Mouse (Mus musculus) embryo, embryonic 9.5 days (tissue): Measurements from ENCODE around the gene Kcnip4.

Experiments used
- DNase-seq: peaks from one replicate; pipeline ENCODE4 v3.0.0-alpha.2; 2017; ENCODE audit errors: extremely low spot score

Gene Kcnip4

DNA sequence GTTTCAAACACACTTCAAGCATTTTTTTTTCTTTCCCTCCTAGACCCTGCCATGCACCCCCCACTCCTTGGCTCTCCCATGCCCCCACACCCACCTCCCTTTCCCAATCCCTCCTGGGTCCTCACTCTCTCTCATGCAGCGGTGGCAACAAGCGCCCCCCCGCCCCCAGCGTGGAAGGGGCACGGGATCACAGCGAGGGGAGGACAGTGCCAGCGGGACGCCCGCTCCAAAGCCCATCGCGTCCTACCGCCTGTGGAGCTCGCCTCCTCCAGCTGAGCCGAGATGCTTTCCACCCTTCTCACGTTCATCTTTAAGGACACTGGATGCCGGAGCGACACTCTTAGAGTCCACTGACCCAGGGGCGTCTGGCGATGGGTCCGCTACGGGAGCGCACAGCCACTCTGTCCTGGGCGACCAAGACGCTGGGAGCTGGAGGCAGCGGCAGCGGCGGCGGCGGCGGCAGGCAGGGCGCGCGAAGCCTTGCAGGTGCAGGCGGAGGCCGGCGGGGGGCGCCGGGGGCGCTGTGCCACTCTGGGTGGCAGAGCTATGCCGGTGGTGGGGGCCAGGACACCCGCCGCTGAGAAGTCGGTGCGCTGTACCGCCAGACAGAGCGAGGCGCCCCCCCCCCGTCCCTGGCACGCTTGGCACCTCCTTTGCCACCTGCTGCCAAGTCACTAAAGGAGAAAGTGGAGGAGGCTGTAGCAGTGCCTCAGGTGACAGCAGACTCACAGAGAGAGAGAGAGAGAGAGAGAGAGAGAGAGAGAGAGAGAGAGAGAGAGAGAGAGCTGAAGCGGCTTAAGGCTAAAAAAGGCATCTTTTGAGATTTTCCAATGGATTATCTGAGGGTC lies at the start of gene Kcnip4:
TSS of gene Kcnip4 (minus strand) at position 514 of the 848 bp plus-strand sequence.
- DNase-seq, result peak; percentile 58

GRCm38 (mm10) chr5:49571876-49572275 lies 47.2 kb upstream of the Kcnip4 start:
- no peak for DNase-seq

DNA sequence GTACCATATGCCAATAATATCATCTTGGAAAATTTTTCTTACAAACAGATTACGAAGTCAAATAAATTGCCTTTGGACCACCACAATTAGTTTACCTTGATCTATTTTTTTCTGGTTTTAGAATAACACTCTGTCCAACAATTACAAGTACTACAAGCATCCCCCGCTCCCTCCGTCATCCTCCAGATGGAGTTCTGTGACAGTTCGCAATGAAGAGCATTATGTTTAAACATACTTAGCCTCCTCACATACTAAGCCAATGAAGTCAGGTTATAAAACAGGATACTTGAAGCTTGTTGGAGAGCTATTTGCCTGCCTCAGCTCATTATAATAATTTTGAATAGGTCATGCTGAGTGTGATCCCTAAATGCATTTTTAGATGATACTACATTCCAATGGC lies 39.0 kb upstream of the Kcnip4 start:
- DNase-seq, result no peak

DNA sequence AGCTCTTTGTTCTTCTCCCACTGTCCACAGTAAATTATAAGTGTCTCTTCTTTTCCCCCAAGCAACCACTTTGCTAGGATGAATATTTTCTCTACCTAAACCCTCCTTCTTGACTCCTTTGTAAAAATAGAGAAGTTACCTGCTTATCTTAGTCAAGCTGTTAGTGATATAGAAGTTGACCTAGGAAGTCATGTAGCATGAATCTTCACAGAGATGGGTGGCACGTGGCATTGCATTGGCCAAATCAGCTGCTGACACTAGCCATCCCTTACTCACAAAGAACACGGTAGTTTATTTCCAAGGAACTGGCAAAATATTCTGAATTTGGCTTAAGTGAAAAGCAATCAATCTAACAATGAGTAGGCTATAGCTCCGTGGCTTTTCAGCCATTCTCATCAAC lies 32.7 kb upstream of the Kcnip4 start:
- no peak for DNase-seq

DNA sequence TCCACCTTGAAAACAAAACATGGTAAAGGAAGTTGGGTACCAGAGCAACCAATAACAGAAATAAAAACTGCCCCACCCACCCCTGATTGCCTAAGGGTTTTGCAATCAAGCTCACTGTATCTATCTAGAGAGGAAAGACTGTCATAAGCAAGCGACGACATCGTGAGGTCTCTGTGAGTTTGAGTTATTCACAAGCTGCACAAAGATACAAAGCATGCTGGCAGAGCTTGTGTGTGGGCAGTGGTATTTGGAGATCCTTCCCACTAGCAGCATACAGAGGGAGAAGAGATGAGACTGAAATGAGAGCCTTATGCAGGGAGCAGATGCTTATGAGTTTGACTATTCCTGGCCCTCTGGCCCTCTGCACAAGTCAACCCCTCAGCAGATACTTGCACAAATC lies 23.2 kb upstream of the Kcnip4 start:
- no peak for DNase-seq

DNA sequence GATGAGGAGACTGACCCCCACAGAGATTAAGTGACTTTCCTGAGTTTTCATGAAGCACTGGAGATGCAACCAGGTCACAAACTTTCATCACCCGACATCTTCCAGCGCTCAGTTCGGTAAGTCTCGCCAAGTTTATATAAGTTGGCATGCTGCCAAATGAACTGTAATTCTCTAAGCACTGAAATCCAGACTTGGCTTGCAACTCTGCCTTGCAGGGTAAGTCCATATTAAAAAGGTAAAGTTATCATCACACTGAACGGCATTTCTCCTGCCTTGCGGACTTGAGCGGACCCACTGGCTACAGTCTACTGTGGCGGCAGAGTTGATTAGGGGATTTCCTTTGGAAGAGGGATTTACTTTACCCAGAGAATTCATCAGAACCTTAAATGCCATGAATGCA lies 4.7 kb upstream of the Kcnip4 start:
- DNase-seq, result no peak

- DNase-seq, result no peak
Measured at GRCm38 (mm10) chr5:49525242-49525612, 520 bp upstream of the Kcnip4 start.

- peak; percentile 11 for DNase-seq
Measured at GRCm38 (mm10) chr5:49523997-49524393, 712 bp downstream of the Kcnip4 start.

DNA sequence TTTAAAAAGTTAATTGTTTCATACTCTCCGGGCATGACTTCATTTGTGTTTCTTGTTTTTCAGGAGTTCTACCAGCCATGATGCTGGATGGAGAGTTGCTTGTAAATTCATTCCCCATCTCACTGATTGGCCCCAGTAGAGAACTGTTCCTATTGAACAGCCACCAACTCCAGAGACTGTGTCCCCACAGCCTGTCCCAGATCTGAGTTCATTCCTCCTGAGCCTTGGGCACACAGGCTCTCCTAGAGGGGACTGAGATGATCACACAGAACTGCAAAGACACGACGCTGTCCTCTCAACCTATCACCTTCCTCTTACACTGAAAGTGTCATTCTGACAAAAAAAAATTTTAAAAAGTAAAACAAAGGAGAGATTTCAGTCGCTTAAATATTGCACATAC lies 1.7 kb downstream of the Kcnip4 start:
- DNase-seq, result no peak

- no peak for DNase-seq
Measured at GRCm38 (mm10) chr5:49498743-49499142, 26.0 kb downstream of the Kcnip4 start.

DNA sequence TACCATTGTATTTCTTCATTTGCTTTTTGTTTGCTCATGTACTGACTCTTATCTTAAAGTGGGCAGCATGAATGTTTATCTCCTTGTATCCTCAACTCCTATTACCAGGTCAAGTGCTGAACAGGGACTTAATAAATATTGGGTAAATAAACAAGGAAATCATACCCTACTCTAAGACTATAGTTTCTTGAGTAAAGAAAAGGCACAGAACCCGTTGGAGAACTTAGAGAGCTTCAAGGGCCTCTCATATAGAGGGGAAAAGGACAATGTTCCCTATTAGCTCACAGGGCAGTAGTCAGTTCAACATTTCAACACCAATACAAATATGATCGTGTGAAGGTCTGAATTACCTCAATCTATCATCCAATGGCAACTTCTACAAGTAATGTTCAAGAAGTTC lies 37.4 kb downstream of the Kcnip4 start:
- no peak for DNase-seq

- no peak for DNase-seq
Measured at GRCm38 (mm10) chr5:49470738-49471137, 54.0 kb downstream of the Kcnip4 start.

DNA sequence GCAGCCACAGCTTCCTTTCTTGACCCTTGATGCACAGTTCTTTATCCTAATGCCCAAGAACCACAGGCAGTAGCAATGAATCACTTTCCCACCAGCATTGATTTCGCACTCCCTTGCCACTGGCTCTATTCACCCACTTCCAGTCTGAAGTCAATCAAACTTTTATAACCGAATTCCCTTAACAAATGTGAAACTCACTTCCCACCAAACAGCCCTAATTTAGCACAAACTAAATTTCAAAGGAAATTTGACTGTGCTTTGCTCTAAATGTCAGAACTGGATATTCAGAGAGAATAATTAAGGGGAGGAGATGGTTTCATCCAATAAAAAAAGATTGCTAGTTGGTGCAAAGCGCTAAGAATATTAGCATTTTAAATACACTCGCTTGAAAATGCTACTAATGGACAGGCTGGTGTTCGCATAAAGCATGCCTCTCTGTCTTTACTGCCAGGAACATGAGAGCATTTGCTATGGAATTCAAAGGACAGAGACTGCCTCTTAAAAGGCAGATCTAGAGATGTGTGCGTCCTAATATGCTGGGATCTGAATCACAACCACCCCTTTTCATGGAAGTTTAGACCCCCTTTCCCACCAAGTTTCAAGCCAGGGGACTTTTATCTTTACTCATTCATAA lies 63.9 kb downstream of the Kcnip4 start:
- DNase-seq, result no peak

DNA sequence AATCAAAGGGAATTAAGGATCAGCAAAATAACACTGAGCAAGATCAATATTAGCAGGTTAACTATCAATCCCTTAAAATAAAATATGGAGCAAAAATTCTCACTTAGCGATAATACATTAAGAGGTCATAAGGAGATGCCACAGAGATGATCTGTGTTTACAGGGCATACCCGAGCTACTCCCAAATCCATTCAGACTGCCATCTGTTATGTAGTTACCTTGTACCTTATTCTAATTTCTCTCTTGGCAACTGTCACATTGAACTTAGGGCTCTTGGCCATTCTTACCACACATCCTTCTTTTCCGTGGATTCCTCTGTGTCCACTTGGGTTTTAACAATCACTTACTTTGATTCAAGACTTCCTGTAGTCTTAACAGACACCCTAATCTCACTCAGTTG lies 71.6 kb downstream of the Kcnip4 start:
- no peak for DNase-seq

GRCm38 (mm10) chr5:49451295-49451694 lies 73.4 kb downstream of the Kcnip4 start:
- no peak for DNase-seq

- no peak for DNase-seq
Measured at GRCm38 (mm10) chr5:49450876-49451275, 73.8 kb downstream of the Kcnip4 start.

DNA sequence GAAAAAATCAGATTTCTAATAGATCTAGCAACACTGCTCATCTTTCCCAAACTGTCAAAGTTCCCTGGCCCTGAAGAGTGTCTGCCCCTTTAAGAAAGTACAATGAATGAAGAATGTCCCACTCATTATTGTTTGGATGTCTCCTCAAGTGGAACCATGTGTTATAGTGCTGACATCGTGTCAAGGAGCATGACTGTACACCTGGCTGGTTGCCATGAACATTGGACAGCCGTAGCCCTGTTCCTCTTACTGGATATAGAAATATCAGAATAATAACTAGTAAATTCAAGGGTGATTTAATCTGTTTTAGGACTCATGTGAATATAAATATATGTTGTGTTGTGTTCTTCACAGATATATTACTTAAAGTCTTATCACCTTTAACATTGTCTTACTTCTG lies 87.5 kb downstream of the Kcnip4 start:
- DNase-seq, result no peak

- DNase-seq, result no peak
Measured at GRCm38 (mm10) chr5:49427689-49428088, 97.0 kb downstream of the Kcnip4 start.

GRCm38 (mm10) chr5:49419707-49420106 lies 105.0 kb downstream of the Kcnip4 start:
- DNase-seq, result no peak

GRCm38 (mm10) chr5:49408351-49408750 lies 116.4 kb downstream of the Kcnip4 start:
- no peak for DNase-seq

DNA sequence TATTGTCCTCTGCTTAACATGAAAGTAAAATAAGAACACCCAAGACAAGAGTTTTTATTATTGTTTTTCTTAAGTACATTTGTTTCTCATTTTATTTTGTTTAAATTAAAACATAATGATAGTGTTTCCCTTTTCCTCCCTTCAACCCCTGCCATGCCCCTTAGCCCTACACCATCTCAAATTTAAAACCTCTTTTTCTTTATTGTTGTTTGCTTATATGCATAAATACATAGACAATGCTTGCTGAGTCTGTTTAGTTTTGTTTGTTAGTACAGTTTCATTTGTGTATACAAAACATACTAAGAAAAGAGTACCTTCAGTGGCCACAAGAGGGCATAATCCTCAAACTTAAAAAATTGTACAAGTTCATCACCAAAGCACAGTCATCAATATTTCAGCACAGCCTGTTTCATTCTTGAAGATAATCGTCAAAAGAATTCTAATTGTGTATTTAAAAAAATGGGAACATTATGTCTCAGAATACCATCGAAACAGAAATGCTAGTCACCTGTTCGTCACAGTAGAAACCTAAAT lies 154.1 kb downstream of the Kcnip4 start:
- peak; percentile 46 for DNase-seq

DNA sequence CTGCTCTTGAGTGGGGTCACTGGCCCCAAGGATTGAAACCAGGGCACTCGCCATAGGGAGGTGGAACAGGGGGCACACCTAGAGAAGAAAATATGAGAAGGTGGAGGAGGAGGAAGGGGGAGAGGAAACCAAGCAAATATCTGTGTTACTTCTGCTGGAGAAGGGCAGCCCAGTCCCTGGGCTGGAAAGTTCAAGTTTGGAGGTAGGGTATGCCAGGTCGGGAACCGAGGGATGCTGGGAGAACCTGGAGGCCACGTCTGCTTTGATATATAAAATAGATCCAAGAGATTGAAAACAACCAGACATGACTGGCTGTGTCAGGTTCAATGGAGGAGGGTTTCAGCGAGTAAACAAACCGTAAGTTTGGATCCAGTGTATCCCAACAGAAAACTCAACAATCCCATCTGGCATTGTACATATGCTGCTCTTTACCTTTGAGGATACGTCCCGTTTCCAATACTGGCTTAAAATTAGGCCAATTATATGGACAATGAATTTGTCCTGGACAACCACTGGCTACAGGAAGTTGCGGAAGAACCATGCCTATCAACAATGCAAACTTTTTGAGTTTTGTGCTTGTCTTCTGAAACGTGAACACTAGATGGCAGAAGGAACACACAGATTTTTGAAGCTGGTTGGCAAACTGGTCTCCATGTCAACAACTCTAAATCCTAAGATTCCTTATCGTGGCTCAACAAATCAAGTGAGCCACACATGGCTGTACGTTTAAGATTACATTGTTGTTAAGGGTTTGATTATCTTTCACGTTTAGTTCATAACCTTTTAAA lies 155.9 kb downstream of the Kcnip4 start:
- peak; percentile 53 for DNase-seq
